Mouse (Mus musculus): ENCODE measurements around the gene Ttc3.

Ttc3 gene

DNA sequence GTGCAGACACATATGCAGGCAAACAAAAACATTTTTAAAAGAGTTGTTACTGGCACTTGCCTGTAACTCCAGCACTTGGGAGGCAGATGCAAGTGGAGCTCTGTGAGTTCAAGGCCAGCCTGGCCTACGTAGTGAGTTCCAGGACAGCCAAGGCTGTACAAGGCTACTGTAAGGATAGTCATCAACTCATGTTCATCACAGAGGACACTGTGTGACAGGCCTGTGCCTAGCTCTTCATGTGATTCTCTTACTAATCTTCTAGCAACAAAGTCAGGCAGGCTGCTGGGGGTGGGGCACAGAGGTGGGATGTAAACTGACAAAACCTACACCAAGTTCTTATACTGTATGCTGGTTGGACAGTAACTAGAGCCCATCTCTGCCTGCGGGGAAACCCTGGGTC, 136.7 kb downstream of the Ttc3 start:
- no peak for DNase-seq (ENCODE audit: low read depth)

DNA sequence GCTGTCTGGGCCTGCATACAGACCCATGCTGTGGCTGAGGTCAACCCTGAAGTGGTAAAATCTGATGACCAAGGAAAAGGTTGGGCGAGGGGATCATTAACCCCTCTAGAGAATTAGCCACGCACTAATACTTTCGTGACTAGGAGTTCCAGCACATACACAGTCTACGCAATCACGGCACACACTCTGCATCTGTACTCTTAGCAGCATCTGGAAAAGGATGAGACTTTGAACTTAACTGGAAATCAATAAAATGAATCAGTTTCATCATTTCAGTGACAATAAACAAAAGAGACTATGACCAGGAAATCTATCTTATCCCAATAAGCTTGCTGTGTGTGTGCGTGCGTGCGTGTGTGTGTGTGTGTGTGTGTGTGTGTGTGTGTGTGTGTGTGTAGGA, 138.4 kb downstream of the Ttc3 start:
- no peak for DNase-seq (ENCODE audit: low read depth)

- no peak for DNase-seq (ENCODE audit: low read depth)
Observed at GRCm38 (mm10) chr16:94509983-94510382, 139.6 kb downstream of the Ttc3 start.

- DNase-seq (ENCODE audit: low read depth) = no peak
Observed at GRCm38 (mm10) chr16:94517606-94518005, 147.2 kb downstream of the Ttc3 start.
